21 mouse cellular contexts compared by ENCODE assay signal in the genomic region with DNA sequence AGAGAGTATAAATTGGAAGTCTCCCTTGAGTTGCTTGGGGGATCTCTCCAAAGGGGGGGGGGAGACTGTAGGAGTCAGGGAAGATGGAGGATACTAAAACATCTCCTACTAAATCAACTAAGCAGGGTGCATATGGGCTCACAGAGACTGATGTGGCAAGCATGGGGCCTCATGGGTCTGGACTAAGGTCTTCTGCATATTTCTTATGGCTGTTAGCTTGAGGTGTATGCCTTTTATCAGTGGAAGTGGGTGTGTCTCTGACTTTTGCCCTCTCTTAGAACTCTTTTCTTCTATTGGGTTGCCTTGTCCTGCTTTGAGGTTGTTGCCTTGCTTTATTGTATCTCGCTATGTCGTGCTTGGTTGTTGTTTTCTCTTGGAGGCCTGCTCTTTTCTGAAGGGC.
DNase-seq lines count a peak whose midpoint lies in the region; ATAC-seq and TF ChIP-seq lines count a peak whose summit lies in the region.
"Had no signal": no experiment of that assay in that cellular context is flagged by ENCODE, and none has a peak within 500 bp of the region (broad histone marks: within the 10 kb centered on the region; RNA-seq: fewer than 3 reads in every experiment).

No protein-coding gene starts in this region.

- TF ChIP-seq EP300 in lung, postnatal 0 days (IDR thresholded peaks at IDR 0.05), result no peak

- H3K4me2 ChIP-seq in intestine, embryonic 15.5 days (replicated peaks), result no peak overlapping the region
- H3K4me2 ChIP-seq in intestine, embryonic 16.5 days (ENCODE audit: low read depth, low read length), result no peak overlapping the region
- no peak overlapping the region for H3K4me2 ChIP-seq in intestine, postnatal 0 days (replicated peaks; ENCODE audit: low read depth)
- H3K4me2 ChIP-seq in hindbrain, embryonic 14.5 days (replicated peaks), result no peak overlapping the region
- no peak overlapping the region for H3K4me2 ChIP-seq in lung, postnatal 0 days (replicated peaks; ENCODE audit: low read depth, low read length)

- no peak overlapping the region for H3K27ac ChIP-seq in intestine, embryonic 15.5 days
- no peak overlapping the region for H3K27ac ChIP-seq in intestine, embryonic 16.5 days (ENCODE audit: low read length)
- H3K27ac ChIP-seq in intestine, postnatal 0 days (ENCODE audit: low read depth, low read length), result no peak overlapping the region
- H3K27ac ChIP-seq in hindbrain, embryonic 14.5 days, result no peak overlapping the region
- no peak overlapping the region for H3K27ac ChIP-seq in lung, postnatal 0 days (ENCODE audit: low read length)

- no peaks in the 10 kb centered on the region for H3K27me3 ChIP-seq in intestine, embryonic 15.5 days (replicated peaks)
- H3K27me3 ChIP-seq in intestine, embryonic 16.5 days (replicated peaks; ENCODE audit: control insufficient read depth, insufficient read depth, low read length), result no peaks in the 10 kb centered on the region
- H3K27me3 ChIP-seq in intestine, postnatal 0 days (replicated peaks; ENCODE audit: control insufficient read depth, insufficient read depth, low read length), result no peaks in the 10 kb centered on the region
- H3K27me3 ChIP-seq in hindbrain, embryonic 14.5 days (ENCODE audit: control insufficient read depth, insufficient read depth, low read length), result no peaks in the 10 kb centered on the region
- H3K27me3 ChIP-seq in lung, postnatal 0 days (replicated peaks; ENCODE audit: insufficient read depth, low read length), result no peaks in the 10 kb centered on the region
- H3K27me3 ChIP-seq: CH12.LX had no signal

- no peaks in the 10 kb centered on the region for H3K4me1 ChIP-seq in intestine, embryonic 15.5 days (replicated peaks)
- no peaks in the 10 kb centered on the region for H3K4me1 ChIP-seq in intestine, embryonic 16.5 days (ENCODE audit: control insufficient read depth, insufficient read depth, low read length)
- no peaks in the 10 kb centered on the region for H3K4me1 ChIP-seq in intestine, postnatal 0 days (replicated peaks; ENCODE audit: control insufficient read depth, insufficient read depth, low read length)
- no peaks in the 10 kb centered on the region for H3K4me1 ChIP-seq in hindbrain, embryonic 14.5 days (replicated peaks; ENCODE audit: control insufficient read depth, insufficient read depth, low read length)
- H3K4me1 ChIP-seq in lung, postnatal 0 days (ENCODE audit: insufficient read depth, low read depth, low read length), result no peaks in the 10 kb centered on the region

- no peak for TF ChIP-seq CTCF in intestine, postnatal 0 days (IDR thresholded peaks at IDR 0.05; ENCODE audit: low read depth)
- no peak for TF ChIP-seq CTCF in lung, postnatal 0 days (IDR thresholded peaks at IDR 0.05)

- H3K9me3 ChIP-seq in intestine, embryonic 15.5 days, result no peaks in the 10 kb centered on the region
- no peaks in the 10 kb centered on the region; the same call in 1 of the 2 replicates for H3K9me3 ChIP-seq in intestine, embryonic 16.5 days (ENCODE audit: control insufficient read depth, low read length)
- H3K9me3 ChIP-seq in intestine, postnatal 0 days (ENCODE audit: control insufficient read depth), result no peaks in the 10 kb centered on the region
- no peaks in the 10 kb centered on the region for H3K9me3 ChIP-seq in hindbrain, embryonic 14.5 days (ENCODE audit: control insufficient read depth, low read length)
- H3K9me3 ChIP-seq in lung, postnatal 0 days (ENCODE audit: low read length), result no peaks in the 10 kb centered on the region
- H3K9me3 ChIP-seq: G1E had no signal

- WGBS in intestine, embryonic 15.5 days, result 69% methylated on average over 2 of the region's 2 CpGs
- 81% methylated on average over 2 of the region's 2 CpGs for WGBS in intestine, embryonic 16.5 days
- 26% methylated on average over 2 of the region's 2 CpGs for WGBS in intestine, postnatal 0 days
- WGBS in hindbrain, embryonic 14.5 days, result 80% methylated on average over 2 of the region's 2 CpGs
- WGBS in lung, postnatal 0 days, result 94% methylated on average over 2 of the region's 2 CpGs

- H3K36me3 ChIP-seq in intestine, embryonic 15.5 days, result no peaks in the 10 kb centered on the region
- no peaks in the 10 kb centered on the region for H3K36me3 ChIP-seq in intestine, embryonic 16.5 days (ENCODE audit: control insufficient read depth, insufficient read depth, low read length)
- H3K36me3 ChIP-seq in intestine, postnatal 0 days (ENCODE audit: control insufficient read depth, insufficient read depth), result no peaks in the 10 kb centered on the region
- no peaks in the 10 kb centered on the region for H3K36me3 ChIP-seq in hindbrain, embryonic 14.5 days (replicated peaks; ENCODE audit: control insufficient read depth, insufficient read depth)
- no peaks in the 10 kb centered on the region for H3K36me3 ChIP-seq in lung, postnatal 0 days (ENCODE audit: insufficient read depth, low read length)
- H3K36me3 ChIP-seq: G1E had no signal

- no peak overlapping the region for H3K9ac ChIP-seq in intestine, embryonic 15.5 days
- no peak overlapping the region for H3K9ac ChIP-seq in intestine, embryonic 16.5 days (ENCODE audit: low read depth, low read length)
- H3K9ac ChIP-seq in intestine, postnatal 0 days (ENCODE audit: low read depth, low read length), result no peak overlapping the region
- H3K9ac ChIP-seq in hindbrain, embryonic 14.5 days, result no peak overlapping the region
- no peak overlapping the region for H3K9ac ChIP-seq in lung, postnatal 0 days (replicated peaks; ENCODE audit: low read depth)

- DNase-seq in hindbrain, embryonic 14.5 days (ENCODE audit: low spot score), result no peak
- no peak for DNase-seq in lung, postnatal 0 days (ENCODE audit: low spot score)
- no peak for DNase-seq in gastrocnemius, postnatal 10 days
- DNase-seq: adrenal gland, adult 2 months; adrenal gland, adult 8-10 months; adrenal gland, postnatal 10 days; adrenal gland, postnatal 14 days; adrenal gland, postnatal 25 days; adrenal gland, postnatal 36 days; B cell, adult 2 months; cerebellum, adult 11 months; cerebellum, adult 11-12 months; cerebellum, adult 18-20 months had no signal

- no peak overlapping the region for H3K4me3 ChIP-seq in intestine, embryonic 15.5 days (replicated peaks)
- no peak overlapping the region for H3K4me3 ChIP-seq in intestine, embryonic 16.5 days (ENCODE audit: low read length)
- H3K4me3 ChIP-seq in intestine, postnatal 0 days (ENCODE audit: low read depth, low read length), result no peak overlapping the region
- H3K4me3 ChIP-seq in hindbrain, embryonic 14.5 days (replicated peaks; ENCODE audit: low read length), result no peak overlapping the region
- H3K4me3 ChIP-seq in lung, postnatal 0 days (ENCODE audit: low read depth, low read length), result no peak overlapping the region

- ATAC-seq in intestine, embryonic 15.5 days, result peak; percentile 85
- peak; percentile 96 for ATAC-seq in intestine, embryonic 16.5 days
- peak; percentile 82 for ATAC-seq in intestine, postnatal 0 days
- ATAC-seq in hindbrain, embryonic 14.5 days (ENCODE audit: low FRiP score), result no peak
- no peak for ATAC-seq in lung, postnatal 0 days
- ATAC-seq: activated CD4-positive, CD25-positive, alpha-beta regulatory T cell, adult 4 months; CD4-positive, CD25-positive, alpha-beta regulatory T cell, adult 4 months; Patski had no signal

Comparison
In these comparisons a context has a peak if more than half of its experiments do, and no peak if none do; other contexts are left out.
1. ATAC-seq: peak in intestine, embryonic 15.5 days (single experiment), intestine, embryonic 16.5 days (single experiment) and intestine, postnatal 0 days (single experiment); none in hindbrain, embryonic 14.5 days (single experiment) and lung, postnatal 0 days (single experiment).